Mouse (Mus musculus) thymus, adult 2 months (tissue): ENCODE measurements at regions not wholly inside any gene's neighbourhood (a gene's known extent, or its start where the extent isn't known, plus 50 kb on each side); places are given as distances from the start of the nearest gene placed in this dataset.

Experiments
- CTCF ChIP-seq: fragments of 200-500 bp; IDR thresholded peaks from 2 replicates; pipeline ENCODE4 v1.5.1; 2012; ENCODE audit warnings: mild to moderate bottlenecking, control low read depth, low read length, moderate library complexity, borderline replicate concordance; ENCODE audit not compliant: control insufficient read depth, poor library complexity, insufficient read depth; ENCODE audit errors: extremely low read depth
- POLR2A ChIP-seq: fragments of 200-500 bp; IDR thresholded peaks from 2 replicates; pipeline ENCODE4 v1.6.1; 2012; ENCODE audit warnings: mild to moderate bottlenecking, low read length, control low read depth, moderate library complexity; ENCODE audit not compliant: control insufficient read depth, poor library complexity, insufficient read depth; ENCODE audit errors: extremely low read depth

DNA sequence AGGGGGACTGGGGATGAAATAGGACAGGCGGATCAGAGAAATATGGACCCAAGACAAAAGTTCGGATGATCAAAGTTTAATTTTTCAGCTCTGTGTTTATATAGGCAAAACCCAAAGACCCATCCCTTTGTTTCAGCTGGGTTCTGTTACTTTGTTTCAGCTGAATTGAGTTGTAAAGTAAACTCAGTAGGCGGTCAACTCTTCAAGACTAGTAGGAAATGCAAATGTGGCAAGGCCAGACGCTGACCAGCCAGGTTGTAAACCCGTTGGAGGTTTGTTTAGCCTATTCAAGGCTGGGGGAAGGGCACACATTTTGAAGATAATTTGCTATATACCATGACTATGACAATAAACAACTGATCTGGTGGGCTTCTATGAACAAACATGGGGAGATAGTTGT is 294.7 kb downstream of the Foxo1 start:
- TF ChIP-seq CTCF (no peak), POLR2A (no peak)
